In the genomic region with DNA sequence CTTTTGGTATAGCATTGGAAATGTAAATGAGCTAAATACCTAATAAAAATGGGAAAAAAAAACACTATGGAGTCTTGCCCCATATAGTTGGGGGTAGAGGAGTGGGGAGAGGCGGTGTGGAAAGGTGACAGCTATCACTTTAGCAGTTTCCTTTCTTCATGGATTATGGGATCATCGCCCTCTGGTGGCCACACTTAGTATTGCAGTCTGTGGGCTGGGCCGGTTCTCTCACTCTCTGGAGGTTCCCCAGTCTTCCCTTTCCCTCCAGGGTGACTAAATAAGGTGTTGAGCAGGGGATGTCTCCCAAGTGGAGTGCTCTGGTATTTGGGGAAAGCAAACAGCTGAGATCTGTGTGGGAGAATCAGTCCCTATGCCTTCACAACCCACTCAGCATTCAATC, we compare ENCODE assay signal across 8 mouse cellular contexts. TPM values are rescaled to one million over a fixed set of nuclear protein-coding genes. Genes with fewer than 3 reads are reported as not detected.
DNase-seq lines count a peak whose midpoint lies in the region; ATAC-seq and TF ChIP-seq lines count a peak whose summit lies in the region.

No protein-coding gene starts in this region.

- H3K4me1 ChIP-seq in limb, embryonic 14.5 days (ENCODE audit: control insufficient read depth, insufficient read depth, low read length) = no peaks in the 10 kb centered on the region
- no peaks in the 10 kb centered on the region; the same call in 1 of the 2 replicates for H3K4me1 ChIP-seq in thymus, adult 2 months (replicated peaks; ENCODE audit: control insufficient read depth, insufficient read depth, low read length)

- peak; percentile 91 for TF ChIP-seq CTCF in gastrocnemius, adult 2 months (IDR thresholded peaks at IDR 0.05)
- 0 out of 2 replicates have a peak, but pooled peaks have one; percentile 34 for TF ChIP-seq CTCF in thymus, adult 2 months (IDR thresholded peaks at IDR 0.05; ENCODE audit: borderline replicate concordance, control insufficient read depth, extremely low read depth, insufficient read depth, low read length, poor library complexity)

- ATAC-seq in limb, embryonic 14.5 days (ENCODE audit: low FRiP score, low read depth) = no peak
- peak; percentile 64; the same call in 1 of the 2 replicates for ATAC-seq in neutrophil, adult 5-6 weeks (ENCODE audit: extremely low read depth, insufficient number of reproducible peaks, low FRiP score, poor library complexity, severe bottlenecking)

- intact Hi-C loops in gastrocnemius, adult 2 months (cut with DNase I) = no loop called here

- H3K4me2 ChIP-seq in limb, embryonic 14.5 days (replicated peaks; ENCODE audit: low read depth, low read length, severe bottlenecking) = no peak overlapping the region

- no peaks in the 10 kb centered on the region for H3K36me3 ChIP-seq in limb, embryonic 14.5 days (ENCODE audit: control insufficient read depth, insufficient read depth, low read length)
- no peaks in the 10 kb centered on the region for H3K36me3 ChIP-seq in thymus, adult 2 months (ENCODE audit: control insufficient read depth, insufficient read depth, low read length)

- no peak overlapping the region for H3K4me3 ChIP-seq in gastrocnemius, adult 2 months
- no peak overlapping the region for H3K4me3 ChIP-seq in limb, embryonic 14.5 days (replicated peaks; ENCODE audit: low read length)
- no peak overlapping the region for H3K4me3 ChIP-seq in thymus, adult 2 months (ENCODE audit: control insufficient read depth, insufficient read depth, low read length)

- H3K27ac ChIP-seq in gastrocnemius, adult 2 months = no peak overlapping the region
- no peak overlapping the region for H3K27ac ChIP-seq in limb, embryonic 14.5 days (replicated peaks; ENCODE audit: low read depth, low read length)
- H3K27ac ChIP-seq in thymus, adult 2 months (ENCODE audit: control insufficient read depth, insufficient read depth, low read length) = no peak overlapping the region

- H3K27me3 ChIP-seq in limb, embryonic 14.5 days (ENCODE audit: control insufficient read depth, insufficient read depth, low read length) = no peaks in the 10 kb centered on the region
- H3K27me3 ChIP-seq in thymus, adult 2 months (ENCODE audit: control insufficient read depth, insufficient read depth, low read length) = peaks cover 4% of the 10 kb centered on the region; the same call in 1 of the 2 replicates

- no peak overlapping the region for H3K9ac ChIP-seq in limb, embryonic 14.5 days (ENCODE audit: low read depth, low read length, severe bottlenecking)

- WGBS in limb, embryonic 14.5 days = 9% methylated on average over 3 of the region's 3 CpGs
- WGBS in thymus, adult 2 months = 4% methylated on average over 3 of the region's 3 CpGs

- H3K9me3 ChIP-seq in limb, embryonic 14.5 days (ENCODE audit: control insufficient read depth, low read length) = no peaks in the 10 kb centered on the region

- TF ChIP-seq POLR2A in limb, embryonic 14.5 days (IDR thresholded peaks at IDR 0.05; ENCODE audit: borderline replicate concordance, extremely low read depth, insufficient read depth, insufficient read length) = no peak
- no peak for TF ChIP-seq POLR2A in thymus, adult 2 months (IDR thresholded peaks at IDR 0.05; ENCODE audit: control insufficient read depth, extremely low read depth, insufficient read depth, low read length, poor library complexity)

- peak; percentile 59 for DNase-seq in 416B (ENCODE audit: low read depth)
- DNase-seq in ZHBTc4 (ENCODE audit: low read depth, low spot score) = peak; percentile 70
- DNase-seq in cerebellum, postnatal 36 days = peak; percentile 72 to 78
- peak; percentile 83 for DNase-seq in gastrocnemius, adult 2 months
- DNase-seq in kidney, adult 9 months = peak; percentile 81
- DNase-seq in limb, embryonic 14.5 days (ENCODE audit: low spot score) = peak; percentile 57
- peak; percentile 81 for DNase-seq in thymus, adult 2 months

RNA-seq across cellular contexts. Expression of a gene that starts 33.1 kb away (rescaled TPM):
- total RNA-seq in gastrocnemius, adult 2 months (2021) = 10 to 100 TPM in 1 of 2 experiments, 1 to 10 TPM in 1; 5.2 to 11.4 TPM
- 25.9 and 30.3 TPM in 2 replicates for polyA plus RNA-seq in limb, embryonic 14.5 days (2012; rRNA removed)
- polyA plus RNA-seq in limb, embryonic 14.5 days (2014; fragmentation: Nextera tagmentation; extraction: Ambion mirVana) = 12.7 and 20.3 TPM in 2 replicates
- 1.2 and 2.2 TPM in 2 replicates for total RNA-seq in neutrophil, adult 5-6 weeks (2017)
- 13.7 and 19.1 TPM in 2 replicates for polyA plus RNA-seq in thymus, adult 2 months (2012; rRNA removed)
